Mouse (Mus musculus) gastrocnemius, adult 2 months (tissue): ENCODE data around the gene Myo9a. TPM values are rescaled to one million over a fixed set of nuclear protein-coding genes. Genes with fewer than 3 reads are reported as not detected.
A peak's percentile ranks its signal among the peaks of the same experiment; 100 is the strongest.

Experiments
- DNase-seq: peaks from one replicate; pipeline ENCODE4 v3.0.0; 2022
- H3K27ac ChIP-seq: fragments of 200-600 bp; 2 replicates; pipeline ENCODE4 v1.8.1; 2022; ENCODE audit warnings: mild to moderate bottlenecking
- H3K4me3 ChIP-seq: fragments of 200-600 bp; 2 replicates; pipeline ENCODE4 v1.8.1; 2022; ENCODE audit warnings: mild to moderate bottlenecking, moderate library complexity
- CTCF ChIP-seq: fragments of 200-600 bp; IDR thresholded peaks from 2 replicates; pipeline ENCODE4 v1.8.1; 2022; ENCODE audit warnings: antibody characterized with exemption, mild to moderate bottlenecking, moderate library complexity
- intact Hi-C: fragments of 180-260 bp; cut with DNase I; formaldehyde crosslinking; loops from one replicate; pipeline ENCODE4 v1.15.1; 2025
- total RNA-seq, 2 experiments: library from RNA; stranded (reverse); gene quantifications; 2 replicates each; pipeline ENCODE4 v1.2.3; 2021

Myo9a gene
- total RNA-seq, 2 experiments from 2014 or later = 9.3 to 10.7 TPM

DNA sequence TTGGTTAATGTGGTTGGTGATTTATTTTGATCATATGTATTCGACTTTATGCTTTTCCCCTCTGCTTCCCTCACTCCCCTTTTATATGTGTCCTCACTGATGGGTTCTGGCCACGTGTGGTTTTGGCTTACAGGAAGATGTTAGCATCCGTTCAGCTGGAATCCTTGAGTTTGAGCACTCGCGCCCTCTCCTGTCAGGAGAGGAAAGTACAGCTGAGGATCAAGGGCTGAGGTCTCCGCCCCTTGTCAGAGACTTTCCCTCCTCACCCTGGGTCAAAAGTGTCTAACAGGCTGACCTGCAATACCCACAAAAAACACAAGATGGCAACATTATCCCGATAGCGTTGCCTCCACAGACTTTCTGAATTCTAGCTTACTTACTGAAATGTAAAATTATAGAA lies 208.6 kb downstream of the Myo9a start:
- DNase-seq = peak; percentile 82
- Histone ChIP-seq H3K27ac (no peak overlapping the region), H3K4me3 (no peak overlapping the region)
- intact Hi-C loops = loop anchor here (5.0 kb wide), 1 partner anchor 237 kb away; no protein-coding TSS in a partner anchor
- TF ChIP-seq CTCF = peak; percentile 94

DNA sequence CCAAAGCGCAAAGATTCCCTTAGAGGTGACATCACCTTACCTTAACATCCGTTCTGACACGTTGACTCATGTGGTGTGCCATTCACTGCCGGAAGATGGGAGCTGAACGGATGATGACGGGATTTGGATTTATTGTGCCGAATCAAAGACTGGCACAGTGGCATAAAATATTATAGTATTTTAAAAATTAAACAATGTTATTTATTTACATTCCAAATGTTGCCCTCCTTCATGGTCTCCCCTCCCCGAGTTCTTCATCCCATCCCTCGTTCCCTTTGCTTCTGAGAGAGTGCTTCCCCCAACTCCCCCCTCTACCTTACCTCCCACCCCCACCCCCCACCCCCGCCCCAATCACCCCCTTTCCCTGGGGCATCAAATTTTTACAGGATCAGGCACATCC lies 209.9 kb downstream of the Myo9a start, which contains the start of gene Nr2e3:
Gene Nr2e3 (minus strand): TSS at position 101 of the 400 bp plus-strand sequence.
- intact Hi-C loops = loop anchor here (10.0 kb wide), 1 partner anchor 274 kb away; no protein-coding TSS in a partner anchor
- no peak for DNase-seq
- Histone ChIP-seq H3K27ac (no peak within 1 kb of the TSS), H3K4me3 (no peak within 1 kb of the TSS)
- TF ChIP-seq CTCF = no peak

GRCm38 (mm10) chr9:59961201-59961955 lies 210.7 kb downstream of the Myo9a start:
- no peak for DNase-seq
- TF ChIP-seq CTCF = no peak
- no peak overlapping the region for H3K4me3 ChIP-seq
- H3K27ac ChIP-seq = no peak overlapping the region
- intact Hi-C loops = loop anchor here (10.0 kb wide), 1 partner anchor 273 kb away; no protein-coding TSS in a partner anchor

- Histone ChIP-seq H3K27ac (no peak overlapping the region), H3K4me3 (no peak overlapping the region)
- TF ChIP-seq CTCF = no peak
- no peak for DNase-seq
- intact Hi-C loops = loop anchor here (10.0 kb wide), 1 partner anchor 270 kb away; no protein-coding TSS in a partner anchor
Measured at GRCm38 (mm10) chr9:59964367-59964766, 213.7 kb downstream of the Myo9a start.

GRCm38 (mm10) chr9:59965046-59965445 lies 214.3 kb downstream of the Myo9a start:
- intact Hi-C loops = loop anchor here (10.0 kb wide), 1 partner anchor 270 kb away; no protein-coding TSS in a partner anchor
- DNase-seq = no peak
- Histone ChIP-seq H3K4me3 (no peak overlapping the region), H3K27ac (no peak overlapping the region)
- no peak for TF ChIP-seq CTCF

GRCm38 (mm10) chr9:59969383-59969782 lies 218.7 kb downstream of the Myo9a start:
- Histone ChIP-seq H3K4me3 (no peak overlapping the region), H3K27ac (no peak overlapping the region)
- peak; percentile 89 for TF ChIP-seq CTCF
- peak; percentile 73 for DNase-seq
- intact Hi-C loops = loop anchor here (10.0 kb wide), 1 partner anchor 265 kb away; no protein-coding TSS in a partner anchor

- intact Hi-C loops = loop anchor here (2.0 kb wide), 1 partner anchor 248 kb away; no protein-coding TSS in a partner anchor
- no peak for DNase-seq
- H3K27ac ChIP-seq = no peak overlapping the region
- H3K4me3 ChIP-seq = no peak overlapping the region
- TF ChIP-seq CTCF = no peak
Measured at GRCm38 (mm10) chr9:59971263-59971662, 220.6 kb downstream of the Myo9a start.

Other genes starting within 250 kb of the Myo9a start
- gene Hexa, start 211.4 kb upstream of the Myo9a start, total RNA-seq = 10 to 100 TPM; 30.9 to 31.9 TPM
- under 1 TPM; 0.53 to 0.56 TPM for gene Tmem202, start 211.0 kb upstream of the Myo9a start, total RNA-seq
- not detected for gene Celf6, start 173.0 kb upstream of the Myo9a start, total RNA-seq
- gene Parp6, start 133.6 kb upstream of the Myo9a start, total RNA-seq = 10 to 100 TPM; 25.7 to 26.0 TPM
- gene Pkm, start 94.5 kb upstream of the Myo9a start, total RNA-seq = 1,000 to 10,000 TPM; 2,556 to 3,331 TPM
- under 1 TPM; 0.11 to 0.13 TPM for gene Gramd2, start 70.8 kb upstream of the Myo9a start, total RNA-seq
- gene Senp8, start 186 bp upstream of the Myo9a start, total RNA-seq = 10 to 100 TPM in 1 of 2 experiments, 1 to 10 TPM in 1; 9.1 to 13.4 TPM
- not detected for gene Nr2e3, start 209.8 kb downstream of the Myo9a start, total RNA-seq